Mouse (Mus musculus): ENCODE data around the gene Glrp1. TPM values are rescaled to one million over a fixed set of nuclear protein-coding genes. Genes with fewer than 3 reads are reported as not detected.

The Glrp1 gene
- polyA plus RNA-seq, 2 experiments, result not detected

- Histone ChIP-seq H3K9ac (ENCODE audit: low read depth, low read length, severe bottlenecking) (no peak overlapping the region), H3K9me3 (ENCODE audit: control insufficient read depth, low read length) (no peaks in the 10 kb centered on the region), H3K4me3 (replicated peaks; ENCODE audit: low read length) (no peak overlapping the region), H3K4me1 (ENCODE audit: control insufficient read depth, insufficient read depth, low read length) (no peaks in the 10 kb centered on the region), H3K27ac (replicated peaks; ENCODE audit: low read depth, low read length) (no peak overlapping the region), H3K36me3 (ENCODE audit: control insufficient read depth, insufficient read depth, low read length) (no peaks in the 10 kb centered on the region), H3K27me3 (ENCODE audit: control insufficient read depth, insufficient read depth, low read length) (no peaks in the 10 kb centered on the region), H3K4me2 (replicated peaks; ENCODE audit: low read depth, low read length, severe bottlenecking) (no peak overlapping the region)
- WGBS, result 77% methylated on average over 5 of the region's 5 CpGs
- ATAC-seq (ENCODE audit: low FRiP score, low read depth), result no peak
- no peak for TF ChIP-seq POLR2A (IDR thresholded peaks at IDR 0.05; ENCODE audit: borderline replicate concordance, extremely low read depth, insufficient read depth, insufficient read length)
- DNase-seq (ENCODE audit: low spot score), result no peak
Observed at GRCm38 (mm10) chr1:88507214-88507613, 2.7 kb downstream of the Glrp1 start.

GRCm38 (mm10) chr1:88506412-88506811, 3.5 kb downstream of the Glrp1 start:
- no peak for ATAC-seq (ENCODE audit: low FRiP score, low read depth)
- H3K4me2 ChIP-seq (replicated peaks; ENCODE audit: low read depth, low read length, severe bottlenecking), result no peak overlapping the region
- 77% methylated on average over 5 of the region's 5 CpGs for WGBS
- no peaks in the 10 kb centered on the region for H3K9me3 ChIP-seq (ENCODE audit: control insufficient read depth, low read length)
- TF ChIP-seq POLR2A (IDR thresholded peaks at IDR 0.05; ENCODE audit: borderline replicate concordance, extremely low read depth, insufficient read depth, insufficient read length), result no peak
- no peak overlapping the region for H3K9ac ChIP-seq (ENCODE audit: low read depth, low read length, severe bottlenecking)
- no peak overlapping the region for H3K27ac ChIP-seq (replicated peaks; ENCODE audit: low read depth, low read length)
- H3K4me3 ChIP-seq (replicated peaks; ENCODE audit: low read length), result no peak overlapping the region
- no peaks in the 10 kb centered on the region for H3K4me1 ChIP-seq (ENCODE audit: control insufficient read depth, insufficient read depth, low read length)
- no peaks in the 10 kb centered on the region for H3K27me3 ChIP-seq (ENCODE audit: control insufficient read depth, insufficient read depth, low read length)
- no peak for DNase-seq (ENCODE audit: low spot score)
- no peaks in the 10 kb centered on the region for H3K36me3 ChIP-seq (ENCODE audit: control insufficient read depth, insufficient read depth, low read length)

GRCm38 (mm10) chr1:88505697-88506096, 4.2 kb downstream of the Glrp1 start:
- Histone ChIP-seq H3K36me3 (ENCODE audit: control insufficient read depth, insufficient read depth, low read length) (no peaks in the 10 kb centered on the region), H3K27me3 (ENCODE audit: control insufficient read depth, insufficient read depth, low read length) (no peaks in the 10 kb centered on the region), H3K4me2 (replicated peaks; ENCODE audit: low read depth, low read length, severe bottlenecking) (no peak overlapping the region), H3K9me3 (ENCODE audit: control insufficient read depth, low read length) (no peaks in the 10 kb centered on the region), H3K4me1 (ENCODE audit: control insufficient read depth, insufficient read depth, low read length) (no peaks in the 10 kb centered on the region), H3K27ac (replicated peaks; ENCODE audit: low read depth, low read length) (no peak overlapping the region), H3K4me3 (replicated peaks; ENCODE audit: low read length) (no peak overlapping the region), H3K9ac (ENCODE audit: low read depth, low read length, severe bottlenecking) (no peak overlapping the region)
- TF ChIP-seq POLR2A (IDR thresholded peaks at IDR 0.05; ENCODE audit: borderline replicate concordance, extremely low read depth, insufficient read depth, insufficient read length), result no peak
- ATAC-seq (ENCODE audit: low FRiP score, low read depth) (no peak), DNase-seq (ENCODE audit: low spot score) (no peak)
- WGBS, result 66% methylated on average over 6 of the region's 6 CpGs

- Histone ChIP-seq H3K9ac (ENCODE audit: low read depth, low read length, severe bottlenecking) (no peak overlapping the region), H3K4me1 (ENCODE audit: control insufficient read depth, insufficient read depth, low read length) (no peaks in the 10 kb centered on the region), H3K4me2 (replicated peaks; ENCODE audit: low read depth, low read length, severe bottlenecking) (no peak overlapping the region), H3K27ac (replicated peaks; ENCODE audit: low read depth, low read length) (no peak overlapping the region), H3K36me3 (ENCODE audit: control insufficient read depth, insufficient read depth, low read length) (no peaks in the 10 kb centered on the region), H3K9me3 (ENCODE audit: control insufficient read depth, low read length) (no peaks in the 10 kb centered on the region), H3K4me3 (replicated peaks; ENCODE audit: low read length) (no peak overlapping the region), H3K27me3 (ENCODE audit: control insufficient read depth, insufficient read depth, low read length) (no peaks in the 10 kb centered on the region)
- ATAC-seq (ENCODE audit: low FRiP score, low read depth), result no peak
- no peak for TF ChIP-seq POLR2A (IDR thresholded peaks at IDR 0.05; ENCODE audit: borderline replicate concordance, extremely low read depth, insufficient read depth, insufficient read length)
- WGBS, result 36% methylated on average over 7 of the region's 7 CpGs
- no peak for DNase-seq (ENCODE audit: low spot score)
Observed at GRCm38 (mm10) chr1:88504531-88504945, 5.3 kb downstream of the Glrp1 start.

GRCm38 (mm10) chr1:88502822-88503221, 7.0 kb downstream of the Glrp1 start:
- Histone ChIP-seq H3K27ac (replicated peaks; ENCODE audit: low read depth, low read length) (no peak overlapping the region), H3K4me3 (replicated peaks; ENCODE audit: low read length) (no peak overlapping the region), H3K27me3 (ENCODE audit: control insufficient read depth, insufficient read depth, low read length) (no peaks in the 10 kb centered on the region), H3K9me3 (ENCODE audit: control insufficient read depth, low read length) (no peaks in the 10 kb centered on the region), H3K9ac (ENCODE audit: low read depth, low read length, severe bottlenecking) (no peak overlapping the region), H3K4me2 (replicated peaks; ENCODE audit: low read depth, low read length, severe bottlenecking) (no peak overlapping the region), H3K4me1 (ENCODE audit: control insufficient read depth, insufficient read depth, low read length) (no peaks in the 10 kb centered on the region), H3K36me3 (ENCODE audit: control insufficient read depth, insufficient read depth, low read length) (no peaks in the 10 kb centered on the region)
- ATAC-seq (ENCODE audit: low FRiP score, low read depth) (no peak), DNase-seq (ENCODE audit: low spot score) (no peak)
- 94% methylated on average over 1 of the region's 1 CpGs for WGBS
- no peak for TF ChIP-seq POLR2A (IDR thresholded peaks at IDR 0.05; ENCODE audit: borderline replicate concordance, extremely low read depth, insufficient read depth, insufficient read length)

GRCm38 (mm10) chr1:88499230-88499737, 10.6 kb downstream of the Glrp1 start:
- H3K36me3 ChIP-seq (ENCODE audit: control insufficient read depth, insufficient read depth, low read length), result no peaks in the 10 kb centered on the region
- no peak for DNase-seq (ENCODE audit: low spot score)
- no peak for ATAC-seq (ENCODE audit: low FRiP score, low read depth)
- H3K4me1 ChIP-seq (ENCODE audit: control insufficient read depth, insufficient read depth, low read length), result no peaks in the 10 kb centered on the region
- no peaks in the 10 kb centered on the region for H3K9me3 ChIP-seq (ENCODE audit: control insufficient read depth, low read length)
- H3K4me2 ChIP-seq (replicated peaks; ENCODE audit: low read depth, low read length, severe bottlenecking), result no peak overlapping the region
- H3K27me3 ChIP-seq (ENCODE audit: control insufficient read depth, insufficient read depth, low read length), result no peaks in the 10 kb centered on the region
- no peak for TF ChIP-seq POLR2A (IDR thresholded peaks at IDR 0.05; ENCODE audit: borderline replicate concordance, extremely low read depth, insufficient read depth, insufficient read length)
- H3K9ac ChIP-seq (ENCODE audit: low read depth, low read length, severe bottlenecking), result no peak overlapping the region
- H3K27ac ChIP-seq (replicated peaks; ENCODE audit: low read depth, low read length), result no peak overlapping the region
- no peak overlapping the region for H3K4me3 ChIP-seq (replicated peaks; ENCODE audit: low read length)
- WGBS, result 77% methylated on average over 11 of the region's 11 CpGs

All from limb, embryonic 14.5 days (tissue).